Mouse (Mus musculus) activated CD4-positive, CD25-positive, alpha-beta regulatory T cell (primary cell): ENCODE measurements around the gene Sumo3. TPM values are rescaled to one million over a fixed set of nuclear protein-coding genes. Genes with fewer than 3 reads are reported as not detected.

Experiments used
- polyA plus RNA-seq, 2 experiments: library from polyadenylated mRNA; unstranded; fragments of 100-300 nt; shearing (Covaris generic); gene quantifications; one replicate each; pipeline ENCODE4 v1.2.1; 2017

The Sumo3 gene
- 100 to 1,000 TPM; 101 to 149 TPM for polyA plus RNA-seq

GRCm38 (mm10) chr10:77605908-77606826 lies at the start of gene Sumo3, which contains the start of gene Gm49325:
TSS of gene Sumo3 (plus strand) at chr10:77606097.
TSS of gene Gm49325 (plus strand) at chr10:77606197.

GRCm38 (mm10) chr10:77581408-77582284 lies 24.3 kb upstream of the Sumo3 start, which contains the start of gene Pttg1ip:
TSS of gene Pttg1ip (plus strand) at chr10:77581720.

GRCm38 (mm10) chr10:77622055-77622988 lies 16.4 kb downstream of the Sumo3 start, which contains the start of gene Ube2g2:
TSS of gene Ube2g2 (plus strand) at chr10:77622275.

Other genes starting within 250 kb of the Sumo3 start
- gene Adarb1, start 187.8 kb upstream of the Sumo3 start, polyA plus RNA-seq = 1 to 10 TPM; 1.4 to 1.6 TPM
- gene Fam207a, start 90.3 kb upstream of the Sumo3 start, polyA plus RNA-seq = 10 to 100 TPM; 49.3 to 61.8 TPM
- 100 to 1,000 TPM; 393 to 587 TPM for gene Itgb2, start 75.8 kb upstream of the Sumo3 start, polyA plus RNA-seq
- gene Pttg1ip, start 24.4 kb upstream of the Sumo3 start, polyA plus RNA-seq = 10 to 100 TPM; 80.5 to 89.8 TPM
- gene Gm49325, start 100 bp downstream of the Sumo3 start, polyA plus RNA-seq = not detected
- gene Ube2g2, start 16.2 kb downstream of the Sumo3 start, polyA plus RNA-seq = 10 to 100 TPM; 44.2 to 47.5 TPM
- gene Tspear, start 80.5 kb downstream of the Sumo3 start, polyA plus RNA-seq = under 1 TPM; 0.29 to 0.33 TPM
- not detected for gene Gm19402, start 84.7 kb downstream of the Sumo3 start, polyA plus RNA-seq
- gene Gm9508, start 91.1 kb downstream of the Sumo3 start, polyA plus RNA-seq = not detected
- gene Gm10272, start 100.5 kb downstream of the Sumo3 start, polyA plus RNA-seq = not detected
- under 1 TPM in 1 of 2 experiments, not detected in 1; 0.65 TPM for gene Gm10024, start 105.4 kb downstream of the Sumo3 start, polyA plus RNA-seq
- gene Gm10142, start 109.7 kb downstream of the Sumo3 start, polyA plus RNA-seq = not detected
- gene Krtap12-1, start 114.5 kb downstream of the Sumo3 start, polyA plus RNA-seq = not detected
- not detected for gene Gm10100, start 120.4 kb downstream of the Sumo3 start, polyA plus RNA-seq
- gene Gm18596, start 136.5 kb downstream of the Sumo3 start, polyA plus RNA-seq = not detected
- not detected for gene Gm9736, start 145.3 kb downstream of the Sumo3 start, polyA plus RNA-seq
- gene Gm3233, start 153.6 kb downstream of the Sumo3 start, polyA plus RNA-seq = not detected
- not detected for gene Gm3238, start 165.2 kb downstream of the Sumo3 start, polyA plus RNA-seq
- gene Gm7138, start 170.8 kb downstream of the Sumo3 start, polyA plus RNA-seq = not detected
- gene Gm3250, start 176.4 kb downstream of the Sumo3 start, polyA plus RNA-seq = not detected
- not detected for gene Gm7137, start 182.1 kb downstream of the Sumo3 start, polyA plus RNA-seq
- not detected for gene Gm9639, start 189.0 kb downstream of the Sumo3 start, polyA plus RNA-seq
- gene Gm19668, start 193.0 kb downstream of the Sumo3 start, polyA plus RNA-seq = not detected
- gene Gm9507, start 205.7 kb downstream of the Sumo3 start, polyA plus RNA-seq = not detected
- not detected for gene Gm2696, start 208.6 kb downstream of the Sumo3 start, polyA plus RNA-seq
- gene Krtap10-4, start 221.0 kb downstream of the Sumo3 start, polyA plus RNA-seq = under 1 TPM in 1 of 2 experiments, not detected in 1; 0.21 TPM
- gene Krtap10-10, start 229.8 kb downstream of the Sumo3 start, polyA plus RNA-seq = not detected
- not detected for gene Gm36176, start 240.7 kb downstream of the Sumo3 start, polyA plus RNA-seq
- gene Gm10318, start 246.8 kb downstream of the Sumo3 start, polyA plus RNA-seq = not detected